Mouse (Mus musculus) heart, embryonic 14.5 days (tissue): ENCODE measurements around the gene Miga2. TPM values are rescaled to one million over a fixed set of nuclear protein-coding genes. Genes with fewer than 3 reads are reported as not detected.

ENCODE experiments used
- ATAC-seq: fragments of 200-750 bp; cut with Nextera tagmentation; 2 replicates; pipeline ENCODE4 v1.8.0; 2017; ENCODE audit warnings: low read depth, moderate TSS enrichment; ENCODE audit not compliant: insufficient number of reproducible peaks, insufficient read depth, low FRiP score
- H3K27ac ChIP-seq, 2 experiments: fragments of 200-500 bp in 1 of 2; fragments of 300-500 bp in 1 of 2; sonication (generic) in 1 of 2; replicated peaks in 1 of 2; 2 replicates each; pipeline ENCODE4 v1.5.1; 2012 to 2014; ENCODE audit warnings: low read depth in 2 of 2, low read length in 2 of 2, control low read depth in 1 of 2, mild to moderate bottlenecking in 1 of 2, mixed read lengths in 1 of 2; ENCODE audit not compliant: control insufficient read depth in 1 of 2, insufficient read depth in 1 of 2
- H3K27me3 ChIP-seq: fragments of 300-500 bp; sonication (generic); 2 replicates; pipeline ENCODE4 v1.6.1; 2014; ENCODE audit warnings: mild to moderate bottlenecking, low read length, control low read depth; ENCODE audit not compliant: control insufficient read depth, insufficient read depth
- H3K36me3 ChIP-seq: fragments of 300-500 bp; sonication (generic); 2 replicates; pipeline ENCODE4 v1.6.1; 2014; ENCODE audit warnings: mild to moderate bottlenecking, control low read depth, low read length, mixed read lengths; ENCODE audit not compliant: control insufficient read depth, insufficient read depth
- H3K4me1 ChIP-seq, 2 experiments: fragments of 200-500 bp in 1 of 2; fragments of 300-500 bp in 1 of 2; sonication (generic) in 1 of 2; 2 replicates each; pipeline ENCODE4 v1.6.1; 2012 to 2014; ENCODE audit warnings: low read length in 2 of 2, control low read depth in 1 of 2, mixed read lengths in 1 of 2; ENCODE audit not compliant: control insufficient read depth in 2 of 2, insufficient read depth in 2 of 2
- H3K4me2 ChIP-seq: fragments of 300-500 bp; sonication (generic); 2 replicates; pipeline ENCODE4 v1.6.1; 2014; ENCODE audit warnings: mild to moderate bottlenecking, low read length
- H3K4me3 ChIP-seq, 2 experiments: fragments of 200-500 bp in 1 of 2; fragments of 300-500 bp in 1 of 2; sonication (generic) in 1 of 2; 2 replicates each; pipeline ENCODE4 v1.5.1; 2012 to 2014; ENCODE audit warnings: low read length in 2 of 2, mild to moderate bottlenecking in 2 of 2, control low read depth in 1 of 2, low read depth in 1 of 2, moderate library complexity in 1 of 2; ENCODE audit not compliant: control insufficient read depth in 1 of 2, insufficient read depth in 1 of 2
- H3K9ac ChIP-seq: fragments of 300-500 bp; sonication (generic); 2 replicates; pipeline ENCODE4 v1.6.1; 2014; ENCODE audit warnings: mild to moderate bottlenecking, low read length
- H3K9me3 ChIP-seq: fragments of 300-500 bp; sonication (generic); 2 replicates; pipeline ENCODE4 v1.6.1; 2016; ENCODE audit warnings: low read length, control low read depth; ENCODE audit not compliant: control insufficient read depth
- WGBS: fragments of 180-500 bp; shearing (Covaris S2); extraction: QIAGEN DNeasy Blood & Tissue Kit; methylation state at CpG from one replicate; pipeline ENCODE4 v1.1.7; 2014; 5-methylcytosine and 5-hydroxymethylcytosine counted together
- polyA plus RNA-seq: library from polyadenylated mRNA; unstranded; fragments of >200 nt; fragmentation: Nextera tagmentation; extraction: Ambion mirVana; gene quantifications from 2 replicates; pipeline ENCODE4 v1.2.1, GENCODE M21; 2014

Miga2 gene
- polyA plus RNA-seq, 1 experiment from 2014 or later, result 31.6 TPM

DNA sequence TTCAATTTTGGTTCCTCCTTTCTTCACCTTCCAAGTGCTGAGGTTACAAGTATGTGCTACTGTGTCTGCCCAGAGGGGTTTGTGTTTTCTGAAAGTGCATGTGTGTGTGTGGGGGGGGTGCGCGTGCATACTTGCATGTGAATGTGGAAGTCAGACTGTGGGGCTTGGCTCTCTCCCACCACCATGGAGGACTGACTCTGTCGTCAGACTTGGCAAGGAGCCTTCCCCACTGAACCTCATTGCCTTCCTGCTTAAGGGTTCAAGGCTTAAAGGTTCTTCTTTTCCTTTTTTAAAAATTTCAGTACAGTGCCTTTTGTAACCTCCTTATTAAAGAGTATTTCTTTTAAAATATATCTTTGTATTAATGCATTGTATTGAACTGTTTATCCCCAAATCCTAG lies 35.2 kb upstream of the Miga2 start:
- Histone ChIP-seq H3K9ac (no peak overlapping the region), H3K27ac (no peak overlapping the region), H3K4me2 (no peak overlapping the region), H3K36me3 (peaks cover 97% of the 10 kb centered on the region), H3K4me3 (no peak overlapping the region), H3K27me3 (no peaks in the 10 kb centered on the region), H3K4me1 (no peaks in the 10 kb centered on the region), H3K9me3 (no peaks in the 10 kb centered on the region)
- 86% methylated on average over 3 of the region's 3 CpGs for WGBS
- ATAC-seq, result no peak

DNA sequence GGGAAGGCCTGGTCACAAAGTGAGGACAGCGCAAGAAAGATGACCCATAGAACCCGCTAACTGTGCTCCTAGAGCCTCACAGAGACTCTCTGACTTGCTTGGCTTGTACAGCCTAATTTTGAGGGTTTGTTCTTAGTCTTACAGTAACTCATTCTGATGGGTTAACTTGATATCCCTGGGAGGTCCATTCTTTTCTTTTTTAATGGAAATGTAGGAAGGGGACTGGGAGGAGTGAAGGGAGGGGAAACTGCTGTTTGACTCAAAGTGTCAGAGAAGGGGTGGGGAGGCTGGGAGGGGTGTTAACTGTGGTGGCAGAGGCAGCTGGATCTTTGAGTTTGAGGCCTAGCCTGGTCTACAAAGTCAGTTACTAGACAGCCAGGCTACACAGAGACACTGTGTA lies 28.7 kb upstream of the Miga2 start:
- Histone ChIP-seq H3K9me3 (no peaks in the 10 kb centered on the region), H3K4me1 (no peaks in the 10 kb centered on the region; a peak in 1 of 4 replicates), H3K36me3 (peaks cover 99% of the 10 kb centered on the region), H3K27ac (no peak overlapping the region), H3K27me3 (no peaks in the 10 kb centered on the region), H3K4me3 (no peak overlapping the region), H3K4me2 (no peak overlapping the region), H3K9ac (no peak overlapping the region)
- no peak for ATAC-seq
- 96% methylated on average over 2 of the region's 2 CpGs for WGBS

DNA sequence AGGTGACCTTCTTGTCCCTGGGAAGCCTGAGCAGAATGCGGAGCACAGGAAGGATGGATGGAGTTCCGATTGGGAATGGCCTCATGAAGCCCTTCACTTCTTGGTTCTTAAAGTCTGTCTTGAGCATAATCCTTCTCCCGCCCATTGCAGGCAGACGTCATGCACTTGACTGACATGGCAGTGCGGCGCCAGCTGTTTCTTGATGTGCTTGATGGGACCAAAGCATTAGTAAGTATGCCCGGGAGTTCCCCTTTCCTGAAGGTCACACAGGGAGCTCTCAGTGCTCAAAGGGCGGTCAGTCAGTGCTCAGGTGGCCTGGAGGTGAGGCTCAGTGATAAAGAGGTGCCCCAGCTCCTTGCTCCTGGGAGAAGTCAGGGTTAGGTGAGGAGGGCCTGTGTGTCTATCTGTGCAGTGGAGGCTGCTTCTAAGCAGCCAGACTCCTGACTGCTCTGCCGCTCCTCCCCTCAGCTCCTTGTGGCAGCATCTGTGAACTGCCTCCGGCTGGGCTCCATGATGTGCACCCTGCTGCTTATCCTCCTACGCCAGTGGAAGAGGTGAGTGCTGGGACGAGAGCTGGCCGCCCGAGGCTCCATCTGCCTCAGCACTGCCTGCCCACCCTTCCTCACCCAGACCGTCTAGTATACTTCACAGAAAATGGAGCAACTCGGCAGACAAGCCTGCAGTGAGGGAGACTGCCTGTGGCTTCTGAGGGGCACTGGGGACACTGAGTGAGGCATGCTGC lies 27.7 kb upstream of the Miga2 start:
- H3K27ac ChIP-seq, result no peak overlapping the region

DNA sequence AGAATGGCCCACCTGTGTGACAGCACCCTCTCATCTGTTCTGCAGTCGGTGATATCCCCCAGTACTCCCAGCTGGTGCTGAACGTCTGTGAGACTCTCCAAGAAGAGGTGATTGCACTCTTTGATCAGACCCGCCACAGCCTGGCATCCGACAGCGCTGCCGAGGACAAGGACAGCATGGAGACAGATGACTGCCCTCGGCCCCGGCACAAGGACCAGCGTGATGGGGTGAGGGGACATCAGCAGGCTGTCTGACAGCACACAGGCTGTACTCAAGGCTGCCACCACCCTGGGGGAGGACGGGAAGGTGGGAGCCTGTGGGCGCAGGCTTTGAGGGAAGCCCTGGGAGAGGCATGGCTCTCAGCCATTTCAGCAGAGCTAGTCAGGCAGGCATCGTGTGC lies 26.9 kb upstream of the Miga2 start:
- Histone ChIP-seq H3K9ac (no peak overlapping the region), H3K4me1 (no peaks in the 10 kb centered on the region; a peak in 1 of 4 replicates), H3K36me3 (peaks cover 99% of the 10 kb centered on the region), H3K27ac (0 out of 4 replicates have a peak overlapping the region, but pooled peaks of 1 of the 2 experiments have one; percentile 24), H3K4me2 (no peak overlapping the region), H3K4me3 (no peak overlapping the region), H3K9me3 (no peaks in the 10 kb centered on the region), H3K27me3 (no peaks in the 10 kb centered on the region)
- WGBS, result 45% methylated on average over 12 of the region's 12 CpGs
- ATAC-seq, result no peak

More for the DNA sequence above, 27.7 kb upstream of the Miga2 start:
- WGBS, result 80% methylated on average over 16 of the region's 16 CpGs
- no peaks in the 10 kb centered on the region for H3K9me3 ChIP-seq
- H3K4me3 ChIP-seq, result no peak overlapping the region
- H3K36me3 ChIP-seq, result peaks cover 99% of the 10 kb centered on the region
- H3K4me2 ChIP-seq, result no peak overlapping the region
- no peaks in the 10 kb centered on the region for H3K27me3 ChIP-seq
- H3K9ac ChIP-seq, result no peak overlapping the region
- H3K4me1 ChIP-seq, result no peaks in the 10 kb centered on the region; a peak in 1 of 4 replicates
- ATAC-seq, result no peak

DNA sequence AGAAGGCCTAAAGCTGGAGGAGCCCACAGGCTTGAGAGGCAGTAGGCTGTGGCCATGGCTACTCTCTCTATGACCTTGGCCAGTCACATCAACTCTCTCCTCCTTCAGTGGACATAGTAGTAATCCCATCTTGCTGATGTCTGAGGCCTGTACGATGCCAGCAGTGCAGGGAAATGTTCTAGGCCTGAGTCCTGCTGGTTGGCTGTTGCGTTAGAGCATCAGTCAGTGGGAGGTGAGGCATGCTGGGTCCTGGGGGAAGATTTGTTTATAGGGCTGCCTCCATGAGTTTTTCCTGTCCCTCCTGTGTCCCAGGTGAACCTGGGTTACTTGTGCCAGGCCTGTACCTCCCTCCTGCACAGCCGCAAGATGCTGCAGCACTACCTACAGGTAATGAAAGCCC lies 22.0 kb upstream of the Miga2 start:
- Histone ChIP-seq H3K27ac (no peak overlapping the region), H3K9ac (no peak overlapping the region), H3K4me3 (no peak overlapping the region), H3K27me3 (no peaks in the 10 kb centered on the region), H3K4me1 (peaks cover 13 to 17% of the 10 kb centered on the region in 2 experiments), H3K36me3 (peaks cover 99% of the 10 kb centered on the region), H3K4me2 (no peak overlapping the region), H3K9me3 (no peaks in the 10 kb centered on the region)
- WGBS, result 87% methylated on average over 3 of the region's 3 CpGs
- no peak for ATAC-seq

DNA sequence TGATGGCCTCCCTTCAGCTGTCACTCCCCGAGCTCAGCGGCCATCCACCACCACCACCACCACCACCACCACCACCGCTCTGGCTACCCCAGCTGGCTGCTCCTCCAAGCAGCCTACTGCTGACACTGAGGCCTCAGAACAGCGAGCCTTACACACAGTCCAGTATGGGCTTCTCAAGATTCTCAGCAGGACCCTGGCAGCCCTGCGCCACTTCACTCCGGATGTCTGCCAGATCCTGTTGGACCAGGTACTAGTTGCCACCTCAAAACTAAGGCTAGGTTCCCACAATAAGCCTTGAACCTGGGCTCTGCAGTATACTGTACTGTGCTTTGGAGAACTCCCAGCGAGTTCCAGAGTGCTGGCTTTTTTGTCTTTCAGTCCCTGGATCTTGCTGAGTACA lies 21.5 kb upstream of the Miga2 start:
- no peak overlapping the region for H3K4me3 ChIP-seq
- peaks cover 99% of the 10 kb centered on the region for H3K36me3 ChIP-seq
- no peaks in the 10 kb centered on the region for H3K27me3 ChIP-seq
- 90% methylated on average over 7 of the region's 7 CpGs for WGBS
- no peak overlapping the region for H3K9ac ChIP-seq
- no peak for ATAC-seq
- peaks cover 13 to 17% of the 10 kb centered on the region in 2 experiments for H3K4me1 ChIP-seq
- H3K27ac ChIP-seq, result 0 out of 4 replicates have a peak overlapping the region, but pooled peaks of 1 of the 2 experiments have one; percentile 71
- no peak overlapping the region for H3K4me2 ChIP-seq
- no peaks in the 10 kb centered on the region for H3K9me3 ChIP-seq

DNA sequence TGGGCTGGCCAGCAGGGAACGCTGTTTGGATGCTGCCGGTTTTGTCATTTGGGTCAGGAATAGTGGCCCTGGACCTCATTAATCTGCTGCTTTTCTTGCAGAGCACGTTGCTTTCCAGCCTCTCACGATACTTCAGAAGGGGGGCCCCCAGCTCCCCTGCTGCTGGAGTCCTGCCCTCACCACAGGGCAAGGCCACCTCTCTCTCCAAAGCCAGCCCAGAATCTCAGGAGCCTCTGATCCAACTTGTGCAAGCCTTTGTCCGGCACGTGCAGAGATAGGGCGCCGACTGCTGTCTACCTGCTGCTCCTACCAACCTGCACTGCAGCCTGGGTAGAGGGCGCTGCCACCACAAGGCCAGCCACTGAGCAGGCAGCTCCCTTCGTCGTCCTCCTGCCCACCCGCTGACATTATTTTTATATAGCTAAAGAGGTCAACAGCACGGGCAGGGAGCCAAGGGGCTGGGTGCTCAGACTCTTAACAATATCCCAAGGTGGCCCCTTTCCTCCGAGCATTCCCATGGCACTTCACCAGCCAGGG lies 20.4 kb upstream of the Miga2 start:
- peaks cover 99% of the 10 kb centered on the region for H3K36me3 ChIP-seq
- H3K27ac ChIP-seq, result peak overlapping the region; percentile 71 to 82
- H3K4me3 ChIP-seq, result no peak overlapping the region
- ATAC-seq, result peak; percentile 66
- WGBS, result 42% methylated on average over 14 of the region's 14 CpGs
- no peak overlapping the region for H3K4me2 ChIP-seq
- no peaks in the 10 kb centered on the region for H3K9me3 ChIP-seq
- H3K4me1 ChIP-seq, result peaks cover 13 to 17% of the 10 kb centered on the region in 2 experiments
- no peaks in the 10 kb centered on the region for H3K27me3 ChIP-seq
- H3K9ac ChIP-seq, result peak overlapping the region; percentile 32
